Mouse (Mus musculus): ENCODE measurements around the gene Zfp568. TPM values are rescaled to one million over a fixed set of nuclear protein-coding genes. Genes with fewer than 3 reads are reported as not detected.

Gene Zfp568
- 4.4 and 4.6 TPM in 2 replicates for polyA plus RNA-seq (2012; rRNA removed)

- WGBS, result under 1% methylated on average over 62 of the region's 62 CpGs
- Histone ChIP-seq H3K27me3 (ENCODE audit: control insufficient read depth, insufficient read depth, low read length) (no peaks in the 10 kb centered on the region), H3K4me1 (replicated peaks; ENCODE audit: control insufficient read depth, insufficient read depth, low read length) (peaks cover 7% of the 10 kb centered on the region; the same call in 1 of the 2 replicates), H3K4me3 (ENCODE audit: control insufficient read depth, insufficient read depth, low read length) (peak within 1 kb of the TSS; percentile 84), H3K27ac (ENCODE audit: control insufficient read depth, insufficient read depth, low read length) (no peak within 1 kb of the TSS), H3K36me3 (ENCODE audit: control insufficient read depth, insufficient read depth, low read length) (no peaks in the 10 kb centered on the region)
- peak; percentile 84 for DNase-seq
- TF ChIP-seq CTCF (IDR thresholded peaks at IDR 0.05; ENCODE audit: borderline replicate concordance, control insufficient read depth, extremely low read depth, insufficient read depth, low read length, poor library complexity) (peak; percentile 72), POLR2A (IDR thresholded peaks at IDR 0.05; ENCODE audit: control insufficient read depth, extremely low read depth, insufficient read depth, low read length, poor library complexity) (peak; percentile 48; the same call in 1 of the 2 replicates)
Measured at GRCm38 (mm10) chr7:29983690-29984380, at the start of gene Zfp568. TSS of gene Zfp568 (plus strand) at chr7:29983955.

DNA sequence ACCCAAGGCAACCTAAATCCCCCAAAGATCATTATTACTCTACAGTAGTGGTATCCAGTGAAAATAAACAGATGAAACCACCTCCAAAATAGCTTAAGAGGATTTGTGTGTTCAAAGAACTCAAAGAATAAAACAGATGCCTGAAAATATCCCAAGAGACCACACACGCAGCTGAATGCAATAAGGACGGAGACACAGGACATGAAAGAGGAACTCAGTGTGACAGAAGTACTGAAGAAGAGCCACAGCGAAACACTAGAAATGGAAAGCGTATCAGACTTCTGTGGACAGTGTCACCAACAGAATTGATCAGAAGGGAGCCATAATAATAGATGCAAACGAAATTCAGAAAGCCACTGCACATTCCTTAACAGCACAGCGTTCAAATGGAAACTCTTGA lies 44.9 kb upstream of the Zfp568 start:
- TF ChIP-seq CTCF (IDR thresholded peaks at IDR 0.05; ENCODE audit: borderline replicate concordance, control insufficient read depth, extremely low read depth, insufficient read depth, low read length, poor library complexity) (no peak), POLR2A (IDR thresholded peaks at IDR 0.05; ENCODE audit: control insufficient read depth, extremely low read depth, insufficient read depth, low read length, poor library complexity) (no peak)

DNA sequence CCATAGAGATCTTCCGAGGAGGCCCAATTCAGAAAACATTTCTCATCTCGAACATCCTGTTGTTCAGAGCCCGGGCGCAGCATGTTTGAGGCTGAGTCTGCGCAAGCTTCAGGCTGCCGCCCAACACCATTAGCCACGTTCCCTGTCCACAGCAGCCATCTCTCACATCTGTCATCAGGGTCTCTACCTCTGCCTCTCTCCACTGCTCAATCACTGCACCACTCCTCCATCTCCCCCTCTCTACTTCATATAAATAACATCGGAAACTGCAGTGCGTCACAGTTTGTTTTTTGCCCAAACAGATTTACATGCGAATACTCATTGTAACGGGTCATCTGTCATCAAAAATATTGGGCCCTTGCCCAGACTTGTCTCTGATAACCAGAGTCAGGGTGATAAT lies 42.7 kb upstream of the Zfp568 start:
- no peak overlapping the region for H3K4me3 ChIP-seq (ENCODE audit: control insufficient read depth, insufficient read depth, low read length)
- H3K27me3 ChIP-seq (ENCODE audit: control insufficient read depth, insufficient read depth, low read length), result no peaks in the 10 kb centered on the region
- DNase-seq, result no peak
- H3K27ac ChIP-seq (ENCODE audit: control insufficient read depth, insufficient read depth, low read length), result no peak overlapping the region
- peaks cover 10% of the 10 kb centered on the region for H3K36me3 ChIP-seq (ENCODE audit: control insufficient read depth, insufficient read depth, low read length)
- 98% methylated on average over 11 of the region's 11 CpGs for WGBS
- TF ChIP-seq CTCF (IDR thresholded peaks at IDR 0.05; ENCODE audit: borderline replicate concordance, control insufficient read depth, extremely low read depth, insufficient read depth, low read length, poor library complexity) (no peak), POLR2A (IDR thresholded peaks at IDR 0.05; ENCODE audit: control insufficient read depth, extremely low read depth, insufficient read depth, low read length, poor library complexity) (no peak)
- H3K4me1 ChIP-seq (replicated peaks; ENCODE audit: control insufficient read depth, insufficient read depth, low read length), result no peaks in the 10 kb centered on the region

More for the DNA sequence above, 44.9 kb upstream of the Zfp568 start:
- WGBS, result 93% methylated on average over 6 of the region's 6 CpGs
- Histone ChIP-seq H3K4me3 (ENCODE audit: control insufficient read depth, insufficient read depth, low read length) (no peak overlapping the region), H3K27me3 (ENCODE audit: control insufficient read depth, insufficient read depth, low read length) (no peaks in the 10 kb centered on the region), H3K36me3 (ENCODE audit: control insufficient read depth, insufficient read depth, low read length) (peaks cover 32% of the 10 kb centered on the region), H3K27ac (ENCODE audit: control insufficient read depth, insufficient read depth, low read length) (no peak overlapping the region), H3K4me1 (replicated peaks; ENCODE audit: control insufficient read depth, insufficient read depth, low read length) (no peaks in the 10 kb centered on the region)
- DNase-seq, result no peak

- Histone ChIP-seq H3K27me3 (ENCODE audit: control insufficient read depth, insufficient read depth, low read length) (no peaks in the 10 kb centered on the region), H3K4me1 (replicated peaks; ENCODE audit: control insufficient read depth, insufficient read depth, low read length) (no peaks in the 10 kb centered on the region), H3K27ac (ENCODE audit: control insufficient read depth, insufficient read depth, low read length) (no peak overlapping the region), H3K36me3 (ENCODE audit: control insufficient read depth, insufficient read depth, low read length) (peaks cover 4% of the 10 kb centered on the region), H3K4me3 (ENCODE audit: control insufficient read depth, insufficient read depth, low read length) (no peak overlapping the region)
- TF ChIP-seq CTCF (IDR thresholded peaks at IDR 0.05; ENCODE audit: borderline replicate concordance, control insufficient read depth, extremely low read depth, insufficient read depth, low read length, poor library complexity) (no peak), POLR2A (IDR thresholded peaks at IDR 0.05; ENCODE audit: control insufficient read depth, extremely low read depth, insufficient read depth, low read length, poor library complexity) (no peak)
- no peak for DNase-seq
- WGBS, result 90% methylated on average over 2 of the region's 2 CpGs
Measured at GRCm38 (mm10) chr7:29942740-29943139, 41.0 kb upstream of the Zfp568 start.

DNA sequence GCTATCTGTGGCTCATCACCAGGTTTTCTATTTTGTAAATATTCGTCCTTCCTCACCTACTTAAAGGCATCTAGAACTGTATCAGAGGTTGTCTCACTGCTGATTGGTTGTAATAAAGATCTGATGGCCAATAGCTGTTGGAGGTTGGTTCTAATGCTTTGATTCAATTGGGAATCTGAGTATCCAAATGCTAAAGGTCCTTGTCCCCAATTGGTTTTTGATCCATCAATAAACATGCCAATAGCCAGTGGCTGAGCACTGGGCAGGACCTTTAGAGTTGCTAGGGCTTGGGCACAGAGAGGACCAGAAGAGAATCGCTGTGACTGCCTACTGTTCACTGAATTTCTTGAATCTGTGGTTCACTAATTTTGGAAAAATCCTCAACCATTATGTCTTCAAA lies 40.0 kb upstream of the Zfp568 start:
- Histone ChIP-seq H3K36me3 (ENCODE audit: control insufficient read depth, insufficient read depth, low read length) (no peaks in the 10 kb centered on the region), H3K4me3 (ENCODE audit: control insufficient read depth, insufficient read depth, low read length) (no peak overlapping the region), H3K4me1 (replicated peaks; ENCODE audit: control insufficient read depth, insufficient read depth, low read length) (no peaks in the 10 kb centered on the region), H3K27me3 (ENCODE audit: control insufficient read depth, insufficient read depth, low read length) (no peaks in the 10 kb centered on the region), H3K27ac (ENCODE audit: control insufficient read depth, insufficient read depth, low read length) (no peak overlapping the region)
- no peak for DNase-seq
- 100% methylated on average over 2 of the region's 2 CpGs for whole genome bisulfite sequencing
- TF ChIP-seq CTCF (IDR thresholded peaks at IDR 0.05; ENCODE audit: borderline replicate concordance, control insufficient read depth, extremely low read depth, insufficient read depth, low read length, poor library complexity) (no peak), POLR2A (IDR thresholded peaks at IDR 0.05; ENCODE audit: control insufficient read depth, extremely low read depth, insufficient read depth, low read length, poor library complexity) (no peak)

GRCm38 (mm10) chr7:29944201-29944600 lies 39.6 kb upstream of the Zfp568 start:
- Histone ChIP-seq H3K36me3 (ENCODE audit: control insufficient read depth, insufficient read depth, low read length) (no peaks in the 10 kb centered on the region), H3K27ac (ENCODE audit: control insufficient read depth, insufficient read depth, low read length) (no peak overlapping the region), H3K4me1 (replicated peaks; ENCODE audit: control insufficient read depth, insufficient read depth, low read length) (no peaks in the 10 kb centered on the region), H3K27me3 (ENCODE audit: control insufficient read depth, insufficient read depth, low read length) (no peaks in the 10 kb centered on the region), H3K4me3 (ENCODE audit: control insufficient read depth, insufficient read depth, low read length) (no peak overlapping the region)
- TF ChIP-seq CTCF (IDR thresholded peaks at IDR 0.05; ENCODE audit: borderline replicate concordance, control insufficient read depth, extremely low read depth, insufficient read depth, low read length, poor library complexity), result no peak
- TF ChIP-seq POLR2A (IDR thresholded peaks at IDR 0.05; ENCODE audit: control insufficient read depth, extremely low read depth, insufficient read depth, low read length, poor library complexity), result no peak
- 93% methylated on average over 2 of the region's 2 CpGs for WGBS
- no peak for DNase-seq

All from thymus, adult 2 months (tissue).